Mouse (Mus musculus) cerebellum, adult (tissue): ENCODE results near the gene Tmem104.
A peak's percentile ranks its signal among the peaks of the same experiment; 100 is the strongest.

Experiments used
- ATAC-seq: cut with Nextera tagmentation; 2 replicates; pipeline ENCODE4 v1.9.2; 2017; ENCODE audit warnings: mild to moderate bottlenecking, moderate library complexity, mixed read lengths; ENCODE audit not compliant: insufficient number of reproducible peaks, low FRiP score, low TSS enrichment

Gene Tmem104

GRCm38 (mm10) chr11:115164976-115165374, 22.3 kb upstream of the Tmem104 start:
- 0 out of 2 replicates have a peak, but pooled peaks have one; percentile 47 for ATAC-seq

GRCm38 (mm10) chr11:115166776-115167175, 20.5 kb upstream of the Tmem104 start:
- no peak for ATAC-seq

- no peak for ATAC-seq
Observed at GRCm38 (mm10) chr11:115167631-115168249, 19.5 kb upstream of the Tmem104 start.

GRCm38 (mm10) chr11:115169430-115169829, 17.9 kb upstream of the Tmem104 start:
- ATAC-seq = no peak

GRCm38 (mm10) chr11:115171125-115171524, 16.2 kb upstream of the Tmem104 start:
- ATAC-seq = no peak

GRCm38 (mm10) chr11:115172825-115173287, 14.4 kb upstream of the Tmem104 start:
- no peak for ATAC-seq

- ATAC-seq = no peak
Observed at GRCm38 (mm10) chr11:115173549-115174339, 13.5 kb upstream of the Tmem104 start.

GRCm38 (mm10) chr11:115176399-115177190, 10.7 kb upstream of the Tmem104 start:
- no peak for ATAC-seq

GRCm38 (mm10) chr11:115177559-115178195, 9.6 kb upstream of the Tmem104 start:
- no peak for ATAC-seq

GRCm38 (mm10) chr11:115178766-115179165, 8.5 kb upstream of the Tmem104 start:
- ATAC-seq = no peak

GRCm38 (mm10) chr11:115179191-115179590, 8.1 kb upstream of the Tmem104 start:
- no peak for ATAC-seq

- ATAC-seq = no peak
Observed at GRCm38 (mm10) chr11:115179881-115180280, 7.4 kb upstream of the Tmem104 start.

- no peak for ATAC-seq
Observed at GRCm38 (mm10) chr11:115181913-115182638, 5.2 kb upstream of the Tmem104 start.

GRCm38 (mm10) chr11:115184973-115185372, 2.3 kb upstream of the Tmem104 start:
- ATAC-seq = no peak

GRCm38 (mm10) chr11:115187693-115188092, 406 bp downstream of the Tmem104 start, which contains the start of gene Nat9:
Gene Nat9 (minus strand): TSS chr11:115187859.
- ATAC-seq = no peak

GRCm38 (mm10) chr11:115188539-115189231, 1.4 kb downstream of the Tmem104 start:
- ATAC-seq = no peak

- no peak for ATAC-seq
Observed at GRCm38 (mm10) chr11:115189304-115189703, 2.0 kb downstream of the Tmem104 start.

GRCm38 (mm10) chr11:115192180-115192579, 4.9 kb downstream of the Tmem104 start:
- ATAC-seq = no peak

- ATAC-seq = no peak
Observed at GRCm38 (mm10) chr11:115194693-115195092, 7.4 kb downstream of the Tmem104 start.
